Mouse (Mus musculus) monocyte, adult 2 months (primary cell): ENCODE data around the gene Magea8.
"Not testable (repeated sequence)": the region's sequence is repeated elsewhere in the genome, so short reads cannot be mapped to it uniquely, and the experiment has no call there.

Experiments used
- DNase-seq, 2 experiments: peaks; one replicate each; pipeline ENCODE4 v3.0.0; 2022; ENCODE audit warnings: low spot score in 2 of 2, low read depth in 1 of 2

Gene Magea8

GRCm38 (mm10) chrX:154995750-154996149 is at the start of gene Magea8:
Gene Magea8 (minus strand): TSS chrX:154995850.
- not testable (repeated sequence) for DNase-seq

DNA sequence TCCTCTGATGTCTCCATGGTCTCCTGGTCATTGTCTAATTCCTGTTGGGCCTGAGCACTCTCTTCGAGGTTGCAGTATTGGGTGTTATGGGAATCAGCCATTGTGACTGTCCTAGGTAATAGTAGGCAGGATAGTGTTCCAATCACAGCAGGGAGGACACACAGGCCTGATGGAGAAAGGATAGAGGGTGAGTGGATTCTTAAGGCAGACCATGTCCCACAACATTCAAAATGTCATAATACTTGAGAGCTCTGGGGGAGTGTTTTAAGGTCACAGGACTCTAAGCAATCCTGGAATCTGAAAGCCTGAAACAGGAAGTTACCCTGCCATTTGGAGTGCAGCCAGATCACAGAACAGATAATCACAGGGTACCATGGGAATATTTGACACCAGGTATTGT is 46.2 kb downstream of the Magea8 start, which contains the start of gene Magea3:
Gene Magea3, minus strand, starts transcription at position 101 of the 400 bp plus-strand sequence.
- DNase-seq, result not testable (repeated sequence)

- DNase-seq, result not testable (repeated sequence)
Measured at GRCm38 (mm10) chrX:154935887-154936286, 59.8 kb downstream of the Magea8 start, which contains the start of gene Magea6. Gene Magea6 (minus strand): TSS chrX:154935987.
